Mouse (Mus musculus) midbrain, embryonic 13.5 days (tissue): ENCODE measurements around the gene Pex16. TPM values are rescaled to one million over a fixed set of nuclear protein-coding genes. Genes with fewer than 3 reads are reported as not detected.
"Not testable (repeated sequence)": the region's sequence is repeated elsewhere in the genome, so short reads cannot be mapped to it uniquely, and the experiment has no call there.

Experiments
- ATAC-seq: fragments of 200-750 bp; cut with Nextera tagmentation; 2 replicates; pipeline ENCODE4 v1.8.0; 2017; ENCODE audit warnings: mild to moderate bottlenecking, moderate TSS enrichment, moderate library complexity
- H3K27ac ChIP-seq: fragments of 300-500 bp; sonication (generic); 2 replicates; pipeline ENCODE4 v1.5.1; 2015; ENCODE audit warnings: inconsistent platforms, mild to moderate bottlenecking, moderate library complexity
- H3K27me3 ChIP-seq: fragments of 300-500 bp; sonication (generic); 2 replicates; pipeline ENCODE4 v1.6.1; 2015; ENCODE audit warnings: mild to moderate bottlenecking, inconsistent platforms
- H3K36me3 ChIP-seq: fragments of 300-500 bp; sonication (generic); 2 replicates; pipeline ENCODE4 v1.6.1; 2015; ENCODE audit warnings: mild to moderate bottlenecking, inconsistent platforms
- H3K4me1 ChIP-seq: fragments of 300-500 bp; sonication (generic); replicated peaks from 2 replicates; pipeline ENCODE4 v1.6.1; 2015; ENCODE audit warnings: inconsistent platforms
- H3K4me2 ChIP-seq: fragments of 300-500 bp; sonication (generic); replicated peaks from 2 replicates; pipeline ENCODE4 v1.6.1; 2015; ENCODE audit warnings: moderate library complexity, mild to moderate bottlenecking, inconsistent platforms
- H3K4me3 ChIP-seq: fragments of 300-500 bp; sonication (generic); replicated peaks from 2 replicates; pipeline ENCODE4 v1.5.1; 2015; ENCODE audit warnings: mild to moderate bottlenecking, inconsistent platforms
- H3K9ac ChIP-seq: fragments of 300-500 bp; sonication (generic); replicated peaks from 2 replicates; pipeline ENCODE4 v1.6.1; 2015; ENCODE audit warnings: mild to moderate bottlenecking, inconsistent platforms
- H3K9me3 ChIP-seq: fragments of 300-500 bp; sonication (generic); 2 replicates; pipeline ENCODE4 v1.6.1; 2016; ENCODE audit warnings: mild to moderate bottlenecking, inconsistent platforms
- WGBS: fragments of 180-500 bp; shearing (Covaris S2); methylation state at CpG from one replicate; pipeline ENCODE4 v1.1.7; 2015; 5-methylcytosine and 5-hydroxymethylcytosine counted together
- polyA plus RNA-seq: library from polyadenylated mRNA; unstranded; fragments of >200 nt; fragmentation: Nextera tagmentation; extraction: Ambion mirVana; gene quantifications from 2 replicates; pipeline ENCODE4 v1.2.1, GENCODE M21; 2015

Gene Pex16
- polyA plus RNA-seq, 1 experiment from 2014 or later = 36.0 TPM

DNA sequence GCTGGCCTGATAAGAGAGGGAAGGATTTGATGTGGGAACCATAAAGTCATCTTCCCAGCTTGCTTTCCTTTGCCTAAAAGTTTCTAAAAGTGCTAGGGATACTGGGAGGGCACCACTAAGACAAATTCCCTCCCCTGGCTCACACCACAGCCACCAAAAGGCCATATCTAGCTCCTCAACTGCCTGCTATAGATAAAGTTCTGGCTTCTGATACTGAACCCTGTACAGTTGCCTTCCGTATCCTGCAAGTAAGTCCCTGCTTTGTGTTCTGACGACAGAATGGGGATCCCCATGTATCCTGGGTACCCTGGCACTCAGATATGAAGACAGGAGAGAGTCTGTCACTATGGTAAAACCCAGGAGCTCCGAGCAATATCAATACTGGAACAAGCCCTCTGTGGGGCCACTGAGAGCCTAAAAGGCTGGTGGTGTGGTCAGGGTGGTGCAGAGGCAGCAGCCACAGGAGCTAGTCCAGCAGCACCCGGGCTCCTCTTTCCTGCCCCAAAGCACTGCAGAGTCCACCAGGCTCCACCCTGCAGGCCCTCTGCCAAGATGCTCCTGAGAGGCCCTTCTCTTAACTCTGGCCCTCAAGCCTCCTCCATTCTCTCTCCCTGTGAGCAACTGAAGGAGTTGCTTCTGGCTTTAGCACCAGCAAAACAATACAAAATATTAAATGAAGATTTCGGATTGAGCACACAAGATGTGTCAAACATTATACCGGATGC is 15.9 kb downstream of the Pex16 start:
- peak overlapping the region; percentile 90 for H3K27ac ChIP-seq
- H3K4me2 ChIP-seq = peak overlapping the region; percentile 79
- H3K4me3 ChIP-seq = no peak overlapping the region
- no peak for ATAC-seq
- WGBS = 73% methylated on average over 6 of the region's 6 CpGs
- no peaks in the 10 kb centered on the region for H3K27me3 ChIP-seq
- H3K9me3 ChIP-seq = no peaks in the 10 kb centered on the region
- peaks cover 24% of the 10 kb centered on the region for H3K36me3 ChIP-seq
- H3K9ac ChIP-seq = no peak overlapping the region
- peaks cover 71% of the 10 kb centered on the region for H3K4me1 ChIP-seq

DNA sequence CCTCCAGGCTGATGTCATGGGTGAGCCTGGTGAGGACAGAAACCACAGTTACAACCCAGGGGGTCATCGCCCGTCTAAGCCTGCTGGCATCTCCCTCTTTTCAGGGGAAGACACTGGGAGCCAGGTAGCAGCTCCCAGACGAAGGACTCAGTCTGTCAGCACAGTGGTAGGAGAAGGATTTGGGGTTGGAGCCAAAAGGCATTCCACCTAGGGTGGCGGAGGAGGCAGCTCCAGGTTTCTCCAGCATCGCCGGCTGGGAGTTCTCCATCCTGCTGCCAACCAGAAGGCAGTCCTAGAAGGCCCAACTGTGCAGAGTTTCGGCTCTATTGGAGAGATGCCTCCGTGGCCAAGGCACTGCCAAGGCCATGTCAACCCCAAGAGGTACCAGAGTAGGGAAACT is 16.6 kb downstream of the Pex16 start:
- Histone ChIP-seq H3K9me3 (no peaks in the 10 kb centered on the region), H3K9ac (peak overlapping the region; percentile 73; the same call in 1 of the 2 replicates), H3K27ac (peak overlapping the region; percentile 95), H3K4me3 (peak overlapping the region; percentile 41; the same call in 1 of the 2 replicates), H3K4me1 (peaks cover 65% of the 10 kb centered on the region), H3K27me3 (no peaks in the 10 kb centered on the region), H3K4me2 (peak overlapping the region; percentile 79), H3K36me3 (peaks cover 16% of the 10 kb centered on the region)
- 88% methylated on average over 8 of the region's 8 CpGs for WGBS
- ATAC-seq = no peak

DNA sequence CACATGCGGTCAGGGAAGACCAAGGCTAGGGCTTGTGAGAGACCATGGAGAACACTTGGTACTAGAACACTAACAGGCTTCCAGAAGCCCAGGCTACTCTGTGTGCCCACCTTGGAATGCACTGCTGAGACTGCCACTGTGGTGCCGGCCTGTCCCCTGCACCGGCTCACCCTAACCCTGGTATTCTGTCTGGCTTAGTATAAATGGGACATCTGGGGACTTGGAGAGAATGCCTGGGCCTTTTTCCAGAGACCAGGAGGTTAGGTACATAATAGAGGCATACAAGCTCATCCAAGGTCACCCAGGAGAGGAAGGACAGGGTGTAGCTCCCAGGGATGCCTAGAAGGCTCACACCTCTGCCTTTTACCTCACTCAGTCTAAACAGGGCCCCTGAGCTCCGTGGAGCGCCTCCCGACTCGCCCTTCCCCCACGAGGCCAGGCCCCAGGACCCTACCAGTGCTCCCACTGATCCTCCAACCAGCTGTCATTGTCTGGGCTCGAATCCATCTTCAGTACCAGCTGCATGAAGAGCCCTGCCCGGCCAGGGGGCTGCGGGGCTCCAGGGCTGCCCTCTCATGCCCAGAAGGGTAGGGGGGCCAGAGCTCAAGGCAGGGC is 17.3 kb downstream of the Pex16 start:
- Histone ChIP-seq H3K9ac (peak overlapping the region; percentile 73), H3K9me3 (no peaks in the 10 kb centered on the region), H3K36me3 (peaks cover 10% of the 10 kb centered on the region), H3K27me3 (no peaks in the 10 kb centered on the region), H3K27ac (peak overlapping the region; percentile 95), H3K4me1 (peaks cover 65% of the 10 kb centered on the region), H3K4me2 (peak overlapping the region; percentile 79), H3K4me3 (peak overlapping the region; percentile 41)
- 22% methylated on average over 11 of the region's 11 CpGs for WGBS
- ATAC-seq = 0 out of 2 replicates have a peak, but pooled peaks have one; percentile 4

DNA sequence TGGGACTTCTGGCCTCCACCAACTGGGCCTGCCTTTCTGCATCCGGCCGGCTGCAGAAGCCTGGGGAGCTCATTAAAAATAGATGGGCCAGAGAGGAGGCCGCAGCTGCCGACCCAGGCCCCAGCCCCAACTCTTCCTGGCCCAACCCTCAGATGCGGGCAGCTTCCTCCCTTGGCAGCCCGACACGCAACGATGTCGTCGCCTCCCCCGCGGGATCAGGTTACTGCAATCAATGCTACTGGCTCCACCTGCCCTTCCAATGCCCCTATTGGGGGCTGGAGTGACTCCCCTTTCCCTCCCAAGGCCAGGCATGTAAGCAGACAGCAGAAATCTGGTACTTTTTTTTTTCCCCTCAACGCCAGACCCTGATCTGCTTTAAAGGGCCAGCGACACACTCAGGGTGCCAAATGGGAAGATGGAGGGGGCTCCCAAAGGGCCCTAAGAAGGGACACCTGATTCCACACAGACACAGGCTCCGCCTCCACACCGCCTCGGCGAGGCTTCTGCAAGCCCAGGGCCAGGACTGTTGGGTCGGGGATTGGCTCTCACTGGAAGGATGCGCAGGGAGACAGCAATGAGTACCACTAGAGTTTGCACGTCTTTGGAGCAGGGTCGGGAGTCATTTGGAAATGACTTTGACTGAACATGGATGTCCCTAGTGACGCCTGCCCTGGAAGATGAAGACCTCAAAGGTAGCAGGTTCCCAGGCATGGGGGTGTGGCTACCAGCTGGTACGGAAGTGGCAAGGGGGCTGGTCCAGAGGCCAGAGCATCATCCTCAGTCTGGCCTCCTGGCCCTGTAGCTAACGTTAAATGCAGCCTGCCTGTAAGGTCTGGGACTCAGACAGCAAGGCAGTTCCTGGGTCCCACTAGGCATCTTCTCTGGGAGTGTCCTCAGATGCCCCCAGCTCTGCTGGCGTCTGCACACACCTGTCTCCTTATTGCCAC is 18.1 kb downstream of the Pex16 start:
- Histone ChIP-seq H3K27ac (peak overlapping the region; percentile 95), H3K4me3 (peak overlapping the region; percentile 41), H3K9me3 (no peaks in the 10 kb centered on the region), H3K9ac (peak overlapping the region; percentile 73), H3K4me1 (peaks cover 66% of the 10 kb centered on the region), H3K27me3 (no peaks in the 10 kb centered on the region), H3K4me2 (peak overlapping the region; percentile 79), H3K36me3 (peaks cover 2% of the 10 kb centered on the region)
- 5% methylated on average over 26 of the region's 26 CpGs for WGBS
- 0 out of 2 replicates have a peak, but pooled peaks have one; percentile 4 for ATAC-seq

DNA sequence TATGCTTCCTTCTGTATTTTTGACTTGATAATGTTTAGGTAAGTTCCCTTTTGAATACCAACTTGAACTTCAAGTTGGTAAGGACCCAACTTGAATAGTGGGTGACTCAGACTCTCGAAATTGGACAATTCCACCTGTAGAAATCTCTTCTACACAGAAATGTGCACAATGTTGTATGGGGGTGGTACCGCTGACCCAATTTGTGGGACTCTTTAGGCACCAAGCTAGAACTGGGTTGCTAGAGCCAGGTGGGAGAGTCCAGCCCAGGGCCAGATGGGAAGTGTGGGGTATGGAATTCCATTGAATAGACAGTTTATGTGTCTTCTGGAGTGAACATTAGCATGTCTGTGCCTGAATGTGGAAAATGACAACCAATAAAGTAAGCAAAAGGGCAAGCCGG is 21.1 kb downstream of the Pex16 start:
- H3K36me3 ChIP-seq = no peaks in the 10 kb centered on the region
- ATAC-seq = no peak
- H3K9ac ChIP-seq = no peak overlapping the region
- H3K4me2 ChIP-seq = no peak overlapping the region
- 93% methylated on average over 3 of the region's 3 CpGs for WGBS
- peaks cover 72% of the 10 kb centered on the region for H3K4me1 ChIP-seq
- H3K27ac ChIP-seq = no peak overlapping the region
- H3K9me3 ChIP-seq = no peaks in the 10 kb centered on the region
- H3K4me3 ChIP-seq = no peak overlapping the region
- H3K27me3 ChIP-seq = no peaks in the 10 kb centered on the region

DNA sequence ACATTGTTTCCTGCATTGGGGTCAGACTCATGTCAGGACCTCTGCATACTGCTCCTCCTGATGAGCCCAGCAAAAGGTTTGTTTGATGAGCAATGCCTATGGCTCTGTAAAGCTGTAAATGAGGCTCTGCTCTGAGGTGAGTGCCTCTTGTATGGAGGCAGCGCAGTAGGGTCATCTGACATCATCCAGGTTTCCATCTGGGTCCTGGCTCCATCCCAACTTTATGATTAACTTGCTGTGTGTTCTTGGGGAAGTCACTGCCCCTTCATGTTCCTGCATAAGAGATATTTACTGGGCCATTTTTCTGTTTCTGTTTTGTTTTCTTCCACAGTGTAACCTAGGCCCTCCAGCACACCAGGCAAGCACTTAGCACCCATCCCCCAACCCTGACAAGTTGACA is 23.0 kb downstream of the Pex16 start:
- Histone ChIP-seq H3K4me1 (peaks cover 62% of the 10 kb centered on the region), H3K27me3 (no peaks in the 10 kb centered on the region), H3K9ac (no peak overlapping the region; the same call in 1 of the 2 replicates), H3K9me3 (no peaks in the 10 kb centered on the region), H3K27ac (no peak overlapping the region), H3K36me3 (no peaks in the 10 kb centered on the region), H3K4me2 (peak overlapping the region; percentile 31; the same call in 1 of the 2 replicates), H3K4me3 (no peak overlapping the region)
- no peak for ATAC-seq
- WGBS = 92% methylated on average over 1 of the region's 1 CpGs

DNA sequence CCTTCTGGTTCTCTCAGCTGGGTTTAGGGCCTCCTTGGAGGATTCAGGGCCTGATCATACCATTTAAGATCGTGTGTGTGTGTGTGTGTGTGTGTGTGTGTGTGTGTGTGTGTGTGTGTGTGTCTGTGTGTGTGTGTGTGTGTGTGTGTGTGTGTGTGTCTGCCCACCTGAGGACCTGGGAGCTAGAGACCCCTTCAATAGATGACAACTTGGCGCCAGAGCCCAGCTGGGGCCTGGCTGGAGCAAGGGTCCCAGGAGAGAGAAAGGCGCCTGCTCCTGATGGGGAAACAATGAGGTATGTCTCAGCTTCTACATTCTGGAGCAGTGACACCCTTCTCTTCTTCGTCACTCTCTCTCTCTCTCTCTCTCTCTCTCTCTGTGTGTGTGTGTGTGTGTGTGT is 25.4 kb downstream of the Pex16 start:
- H3K27me3 ChIP-seq, H3K27ac ChIP-seq, ATAC-seq, H3K9me3 ChIP-seq: not testable (repeated sequence)
- Histone ChIP-seq H3K4me2 (peak overlapping the region; percentile 77), H3K36me3 (peaks cover 18% of the 10 kb centered on the region), H3K9ac (peak overlapping the region; percentile 93; the same call in 1 of the 2 replicates), H3K4me3 (peak overlapping the region; percentile 66), H3K4me1 (peaks cover 52% of the 10 kb centered on the region)
- 32% methylated on average over 2 of the region's 4 CpGs for WGBS

DNA sequence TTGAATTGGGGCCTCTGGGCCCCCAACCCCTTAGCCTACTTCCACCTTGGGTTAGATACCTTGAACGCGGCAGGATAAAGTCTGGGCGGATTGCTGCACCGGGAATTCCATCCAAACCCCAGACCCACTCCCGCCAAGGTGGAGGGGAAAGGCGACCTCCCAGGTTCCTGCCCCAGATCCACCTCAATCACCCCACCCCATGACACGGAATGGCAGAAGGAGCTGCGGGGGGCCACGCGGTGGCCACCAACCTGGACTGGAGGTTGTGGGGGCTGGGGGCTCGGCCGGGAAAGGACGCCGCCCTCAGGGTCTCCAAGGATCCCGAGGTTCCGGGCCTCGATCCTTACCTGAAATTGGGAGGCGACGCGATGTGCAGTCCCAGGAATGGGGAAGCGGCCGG is 26.2 kb downstream of the Pex16 start:
- H3K27ac ChIP-seq = peak overlapping the region; percentile 63
- peak overlapping the region; percentile 66 for H3K4me3 ChIP-seq
- peaks cover 56% of the 10 kb centered on the region for H3K4me1 ChIP-seq
- peaks cover 26% of the 10 kb centered on the region for H3K36me3 ChIP-seq
- WGBS = 1% methylated on average over 22 of the region's 22 CpGs
- H3K9ac ChIP-seq = peak overlapping the region; percentile 93
- H3K27me3 ChIP-seq = no peaks in the 10 kb centered on the region
- peak overlapping the region; percentile 77 for H3K4me2 ChIP-seq
- no peaks in the 10 kb centered on the region for H3K9me3 ChIP-seq
- ATAC-seq = peak; percentile 9; the same call in 1 of the 2 replicates

DNA sequence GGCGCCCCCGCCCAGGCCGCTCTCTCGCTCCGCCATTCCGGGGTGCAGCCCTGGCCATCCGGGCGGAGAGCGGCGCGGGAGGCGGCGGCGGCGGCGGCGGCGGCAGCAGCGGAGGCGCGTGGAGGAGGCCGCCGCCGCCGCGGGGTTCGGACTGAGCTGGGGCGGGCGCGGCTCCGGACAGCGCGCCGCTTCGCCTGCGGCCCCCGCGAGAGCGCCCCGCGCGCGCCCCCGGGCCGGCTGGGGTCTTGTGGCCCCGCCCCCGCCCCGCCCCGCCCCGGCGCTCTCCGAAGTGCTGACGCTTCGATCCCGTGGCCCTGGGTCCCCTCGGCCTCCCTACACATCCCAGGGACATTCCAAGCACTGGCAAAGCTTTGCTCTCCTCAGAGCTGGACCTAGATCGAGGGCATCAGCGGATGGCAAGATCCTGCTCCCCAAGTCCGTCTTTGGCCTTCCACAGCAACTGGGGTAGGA is 26.6 kb downstream of the Pex16 start, which contains the start of gene Mapk8ip1:
TSS of gene Mapk8ip1 (minus strand) at position 173 of the 471 bp plus-strand sequence.
- Histone ChIP-seq H3K27me3 (no peaks in the 10 kb centered on the region), H3K36me3 (peaks cover 30% of the 10 kb centered on the region), H3K27ac (peak within 1 kb of the TSS; percentile 63), H3K9ac (peak within 1 kb of the TSS; percentile 93), H3K4me2 (peak within 1 kb of the TSS; percentile 77), H3K4me3 (peak within 1 kb of the TSS; percentile 66), H3K9me3 (no peaks in the 10 kb centered on the region), H3K4me1 (peaks cover 61% of the 10 kb centered on the region)
- ATAC-seq = peak; percentile 66
- 1% methylated on average over 48 of the region's 59 CpGs for WGBS

DNA sequence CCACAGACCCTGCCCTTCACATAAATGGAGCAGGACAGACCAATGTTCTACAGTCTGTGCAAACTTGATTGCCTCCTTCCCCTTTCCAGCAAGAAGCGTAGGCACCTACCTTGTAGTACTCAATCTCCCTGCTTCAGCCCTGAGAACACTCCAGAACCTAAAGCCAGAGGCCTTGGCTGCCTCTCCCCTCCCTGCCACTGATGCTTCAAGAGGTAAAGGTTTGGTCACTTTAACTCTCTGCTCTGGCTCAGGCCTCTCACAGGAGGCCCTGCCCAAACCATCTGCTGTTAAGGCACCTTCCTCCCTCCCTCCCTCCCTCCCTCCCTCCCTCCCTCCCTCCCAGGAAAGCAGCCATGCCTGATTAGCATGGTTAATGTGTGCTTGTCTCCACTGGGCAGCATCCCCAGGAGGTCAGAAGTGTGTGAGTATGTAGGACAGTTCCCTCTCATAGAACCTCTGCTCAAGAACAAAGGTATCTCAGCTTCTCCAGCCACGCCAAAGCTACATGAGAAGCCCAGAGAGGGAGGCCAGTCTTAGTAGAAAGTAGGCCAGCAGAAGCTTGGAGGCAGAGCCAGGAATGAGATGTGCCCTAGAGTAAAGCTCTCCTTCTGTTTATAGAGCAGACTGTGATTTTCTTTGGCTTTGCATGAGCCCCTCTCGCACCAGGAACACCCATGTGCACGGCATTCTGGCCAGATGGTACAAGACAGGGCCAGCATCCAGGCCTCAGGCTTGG is 28.3 kb downstream of the Pex16 start:
- H3K4me1 ChIP-seq = peaks cover 48% of the 10 kb centered on the region
- 77% methylated on average over 4 of the region's 4 CpGs for WGBS
- ATAC-seq = no peak

DNA sequence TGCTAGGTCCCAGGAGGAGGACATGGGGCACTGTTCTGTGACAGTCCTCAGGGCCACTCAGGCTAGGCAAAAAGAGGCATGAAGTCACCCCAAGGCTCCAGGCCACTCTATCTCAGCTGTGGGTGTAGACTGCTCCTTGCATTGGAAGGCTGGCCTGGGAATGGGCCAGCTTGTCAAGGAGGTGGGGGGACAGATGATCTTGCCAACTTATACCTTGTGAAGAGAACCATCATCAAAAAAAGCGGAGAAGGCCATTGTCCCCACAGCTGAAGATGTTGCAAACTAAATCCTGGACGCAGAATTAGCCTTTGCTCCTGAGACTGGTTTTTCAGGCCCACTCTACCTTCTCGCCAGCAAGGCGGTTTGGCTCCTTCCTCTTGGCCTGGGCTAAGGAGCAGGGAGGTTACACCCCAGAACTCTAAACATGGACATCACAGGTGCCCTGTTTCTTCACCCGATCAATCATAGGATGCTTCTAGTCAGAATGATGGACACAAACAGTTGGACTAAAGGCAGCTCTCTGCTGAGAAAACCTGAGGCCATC is 29.4 kb downstream of the Pex16 start:
- Histone ChIP-seq H3K4me1 (peaks cover 38% of the 10 kb centered on the region), H3K9ac (no peak overlapping the region), H3K36me3 (peaks cover 56% of the 10 kb centered on the region), H3K4me2 (no peak overlapping the region), H3K27ac (no peak overlapping the region), H3K27me3 (no peaks in the 10 kb centered on the region), H3K9me3 (no peaks in the 10 kb centered on the region), H3K4me3 (no peak overlapping the region)
- ATAC-seq = no peak
- 93% methylated on average over 5 of the region's 5 CpGs for WGBS

More for the DNA sequence above, 28.3 kb downstream of the Pex16 start:
- H3K4me2 ChIP-seq = no peak overlapping the region
- H3K27ac ChIP-seq = peak overlapping the region; percentile 53
- H3K9me3 ChIP-seq = no peaks in the 10 kb centered on the region
- H3K9ac ChIP-seq = no peak overlapping the region
- H3K27me3 ChIP-seq = no peaks in the 10 kb centered on the region
- no peak overlapping the region for H3K4me3 ChIP-seq
- H3K36me3 ChIP-seq = peaks cover 45% of the 10 kb centered on the region
